Mouse (Mus musculus): ENCODE measurements around the gene Rora. TPM values are rescaled to one million over a fixed set of nuclear protein-coding genes. Genes with fewer than 3 reads are reported as not detected.

Gene Rora
- polyA plus RNA-seq, 1 experiment from 2014 or later: 6.4 TPM

GRCm38 (mm10) chr9:69125787-69126161, 472.2 kb downstream of the Rora start:
- Histone ChIP-seq H3K27me3 (ENCODE audit: control insufficient read depth, insufficient read depth, low read length) (no peaks in the 10 kb centered on the region; the same call in 1 of the 2 replicates), H3K4me3 (ENCODE audit: low read length) (peak overlapping the region; percentile 22), H3K4me2 (replicated peaks; ENCODE audit: low read depth, low read length) (peak overlapping the region; percentile 52), H3K4me1 (ENCODE audit: control insufficient read depth, insufficient read depth, low read length) (peaks cover 4% of the 10 kb centered on the region; the same call in 1 of the 2 replicates), H3K36me3 (ENCODE audit: control insufficient read depth, insufficient read depth, low read length) (no peaks in the 10 kb centered on the region), H3K9ac (ENCODE audit: low read depth, low read length) (no peak overlapping the region), H3K9me3 (ENCODE audit: control insufficient read depth, low read length) (no peaks in the 10 kb centered on the region), H3K27ac (ENCODE audit: low read depth, low read length) (no peak overlapping the region)
- 46% methylated on average over 7 of the region's 7 CpGs for WGBS
- no peak for ATAC-seq (ENCODE audit: low FRiP score, low TSS enrichment)

DNA sequence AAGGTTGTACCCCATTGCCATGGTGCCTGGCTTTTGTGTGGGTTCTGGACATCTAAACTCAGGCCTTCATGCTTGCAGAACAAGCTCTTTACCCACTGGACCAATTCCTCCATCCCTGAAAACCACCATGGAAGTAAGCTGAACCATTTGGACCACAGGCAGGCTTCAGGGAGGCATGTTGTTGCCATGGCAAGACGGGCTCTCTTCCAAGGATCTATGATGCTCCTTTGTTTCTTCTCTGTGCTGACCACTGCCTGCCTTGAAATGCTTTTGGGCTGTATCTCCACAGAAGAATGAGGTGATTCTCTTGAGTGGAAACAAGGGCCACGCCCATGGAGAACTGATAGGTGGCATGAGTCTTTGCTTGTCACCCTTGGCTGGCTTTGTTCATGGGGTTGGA, 473.0 kb downstream of the Rora start:
- Histone ChIP-seq H3K27ac (ENCODE audit: low read depth, low read length) (no peak overlapping the region), H3K9ac (ENCODE audit: low read depth, low read length) (no peak overlapping the region), H3K4me1 (ENCODE audit: control insufficient read depth, insufficient read depth, low read length) (peaks cover 4% of the 10 kb centered on the region; the same call in 1 of the 2 replicates), H3K4me2 (replicated peaks; ENCODE audit: low read depth, low read length) (no peak overlapping the region), H3K27me3 (ENCODE audit: control insufficient read depth, insufficient read depth, low read length) (no peaks in the 10 kb centered on the region; the same call in 1 of the 2 replicates), H3K4me3 (ENCODE audit: low read length) (no peak overlapping the region), H3K36me3 (ENCODE audit: control insufficient read depth, insufficient read depth, low read length) (no peaks in the 10 kb centered on the region), H3K9me3 (ENCODE audit: control insufficient read depth, low read length) (no peaks in the 10 kb centered on the region)
- ATAC-seq (ENCODE audit: low FRiP score, low TSS enrichment): no peak
- 90% methylated on average over 2 of the region's 2 CpGs for WGBS

DNA sequence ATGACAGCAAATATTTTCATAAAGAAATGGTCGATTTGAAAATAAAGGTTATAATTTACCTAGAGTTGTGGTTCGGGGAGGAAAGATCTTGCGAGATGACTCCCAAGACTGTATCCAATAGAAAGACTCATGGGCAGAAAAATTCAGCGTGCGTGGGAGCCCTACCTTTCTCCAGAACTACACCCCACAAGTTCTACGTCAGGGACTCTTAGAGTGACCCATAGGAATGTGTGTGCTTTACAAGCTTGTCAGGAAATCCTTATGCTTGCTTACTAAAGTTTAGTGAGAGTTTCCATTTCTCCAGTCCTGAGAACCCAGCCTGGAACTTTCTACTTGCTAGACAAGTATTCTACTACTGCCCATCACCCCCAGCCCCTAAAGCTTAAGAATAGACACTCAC, 474.7 kb downstream of the Rora start:
- Histone ChIP-seq H3K4me2 (replicated peaks; ENCODE audit: low read depth, low read length) (no peak overlapping the region), H3K36me3 (ENCODE audit: control insufficient read depth, insufficient read depth, low read length) (no peaks in the 10 kb centered on the region), H3K9me3 (ENCODE audit: control insufficient read depth, low read length) (no peaks in the 10 kb centered on the region), H3K27me3 (ENCODE audit: control insufficient read depth, insufficient read depth, low read length) (no peaks in the 10 kb centered on the region; the same call in 1 of the 2 replicates), H3K4me1 (ENCODE audit: control insufficient read depth, insufficient read depth, low read length) (peaks cover 4% of the 10 kb centered on the region; the same call in 1 of the 2 replicates), H3K9ac (ENCODE audit: low read depth, low read length) (no peak overlapping the region), H3K27ac (ENCODE audit: low read depth, low read length) (no peak overlapping the region), H3K4me3 (ENCODE audit: low read length) (no peak overlapping the region)
- no peak for ATAC-seq (ENCODE audit: low FRiP score, low TSS enrichment)
- 49% methylated on average over 6 of the region's 6 CpGs for WGBS

DNA sequence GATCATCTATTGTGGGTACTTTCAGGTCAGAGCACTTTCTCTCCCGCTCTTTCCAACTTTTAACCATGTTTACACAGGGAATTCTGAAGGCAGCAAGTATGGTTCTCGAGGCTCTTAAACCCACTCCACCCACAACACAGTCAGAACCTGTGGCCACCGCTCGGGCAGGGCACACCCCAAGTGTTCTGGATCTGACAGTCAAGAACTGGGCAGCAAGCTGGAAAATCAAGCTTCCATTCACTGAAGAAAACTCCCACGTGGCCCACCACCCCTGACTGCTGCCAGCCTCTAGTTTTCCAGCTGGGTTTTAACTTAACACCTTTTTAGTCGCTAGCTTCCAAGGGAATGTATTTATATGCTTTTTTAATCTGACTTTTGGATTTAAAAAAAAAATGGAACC, 479.4 kb downstream of the Rora start:
- Histone ChIP-seq H3K9ac (ENCODE audit: low read depth, low read length) (no peak overlapping the region), H3K27me3 (ENCODE audit: control insufficient read depth, insufficient read depth, low read length) (no peaks in the 10 kb centered on the region), H3K36me3 (ENCODE audit: control insufficient read depth, insufficient read depth, low read length) (no peaks in the 10 kb centered on the region), H3K4me1 (ENCODE audit: control insufficient read depth, insufficient read depth, low read length) (peaks cover 8% of the 10 kb centered on the region; the same call in 1 of the 2 replicates), H3K4me3 (ENCODE audit: low read length) (no peak overlapping the region), H3K4me2 (replicated peaks; ENCODE audit: low read depth, low read length) (no peak overlapping the region), H3K9me3 (ENCODE audit: control insufficient read depth, low read length) (no peaks in the 10 kb centered on the region), H3K27ac (ENCODE audit: low read depth, low read length) (no peak overlapping the region)
- 64% methylated on average over 6 of the region's 6 CpGs for WGBS
- ATAC-seq (ENCODE audit: low FRiP score, low TSS enrichment): no peak

GRCm38 (mm10) chr9:69133696-69134095, 480.1 kb downstream of the Rora start:
- WGBS: 15% methylated on average over 7 of the region's 7 CpGs

DNA sequence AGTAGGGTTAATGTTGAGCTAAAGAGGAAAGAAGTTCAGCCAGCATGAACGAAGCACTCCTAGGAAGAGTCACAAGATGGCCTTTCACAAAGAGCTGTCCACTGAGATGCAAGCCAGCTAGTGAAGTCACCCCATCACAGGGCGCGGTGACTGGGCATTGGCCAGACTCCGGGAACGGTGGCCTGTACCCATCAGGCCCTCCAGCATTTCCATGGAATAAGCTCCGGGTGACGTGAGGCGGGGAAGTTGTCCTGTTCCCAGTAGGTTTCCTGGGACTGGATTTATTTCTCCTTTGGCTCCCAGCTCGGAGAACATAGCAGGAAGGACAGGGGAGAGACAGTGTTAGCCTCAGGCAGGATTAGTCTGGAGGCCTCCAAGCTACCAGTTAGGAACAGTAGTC, 481.0 kb downstream of the Rora start:
- H3K27me3 ChIP-seq (ENCODE audit: control insufficient read depth, insufficient read depth, low read length): no peaks in the 10 kb centered on the region
- H3K4me1 ChIP-seq (ENCODE audit: control insufficient read depth, insufficient read depth, low read length): peaks cover 13% of the 10 kb centered on the region; the same call in 1 of the 2 replicates
- H3K4me2 ChIP-seq (replicated peaks; ENCODE audit: low read depth, low read length): no peak overlapping the region
- no peak for ATAC-seq (ENCODE audit: low FRiP score, low TSS enrichment)
- H3K27ac ChIP-seq (ENCODE audit: low read depth, low read length): no peak overlapping the region
- no peak overlapping the region for H3K4me3 ChIP-seq (ENCODE audit: low read length)
- no peaks in the 10 kb centered on the region for H3K9me3 ChIP-seq (ENCODE audit: control insufficient read depth, low read length)
- no peaks in the 10 kb centered on the region for H3K36me3 ChIP-seq (ENCODE audit: control insufficient read depth, insufficient read depth, low read length)
- H3K9ac ChIP-seq (ENCODE audit: low read depth, low read length): no peak overlapping the region
- 79% methylated on average over 9 of the region's 9 CpGs for WGBS

More at GRCm38 (mm10) chr9:69133696-69134095, 480.1 kb downstream of the Rora start:
- H3K4me3 ChIP-seq (ENCODE audit: low read length): no peak overlapping the region
- no peak for ATAC-seq (ENCODE audit: low FRiP score, low TSS enrichment)
- H3K27ac ChIP-seq (ENCODE audit: low read depth, low read length): no peak overlapping the region
- no peaks in the 10 kb centered on the region for H3K36me3 ChIP-seq (ENCODE audit: control insufficient read depth, insufficient read depth, low read length)
- no peaks in the 10 kb centered on the region for H3K9me3 ChIP-seq (ENCODE audit: control insufficient read depth, low read length)
- H3K4me1 ChIP-seq (ENCODE audit: control insufficient read depth, insufficient read depth, low read length): peaks cover 8% of the 10 kb centered on the region; the same call in 1 of the 2 replicates
- H3K27me3 ChIP-seq (ENCODE audit: control insufficient read depth, insufficient read depth, low read length): no peaks in the 10 kb centered on the region
- no peak overlapping the region for H3K9ac ChIP-seq (ENCODE audit: low read depth, low read length)
- peak overlapping the region; percentile 8; the same call in 1 of the 2 replicates for H3K4me2 ChIP-seq (replicated peaks; ENCODE audit: low read depth, low read length)

- 91% methylated on average over 5 of the region's 5 CpGs for WGBS
- no peak overlapping the region for H3K4me3 ChIP-seq (ENCODE audit: low read length)
- H3K27me3 ChIP-seq (ENCODE audit: control insufficient read depth, insufficient read depth, low read length): no peaks in the 10 kb centered on the region
- no peaks in the 10 kb centered on the region for H3K9me3 ChIP-seq (ENCODE audit: control insufficient read depth, low read length)
- no peak overlapping the region for H3K27ac ChIP-seq (ENCODE audit: low read depth, low read length)
- no peaks in the 10 kb centered on the region for H3K36me3 ChIP-seq (ENCODE audit: control insufficient read depth, insufficient read depth, low read length)
- ATAC-seq (ENCODE audit: low FRiP score, low TSS enrichment): no peak
- no peak overlapping the region for H3K9ac ChIP-seq (ENCODE audit: low read depth, low read length)
- H3K4me1 ChIP-seq (ENCODE audit: control insufficient read depth, insufficient read depth, low read length): peaks cover 17% of the 10 kb centered on the region; the same call in 1 of the 2 replicates
- no peak overlapping the region for H3K4me2 ChIP-seq (replicated peaks; ENCODE audit: low read depth, low read length)
Measured at GRCm38 (mm10) chr9:69136821-69137220, 483.2 kb downstream of the Rora start.

DNA sequence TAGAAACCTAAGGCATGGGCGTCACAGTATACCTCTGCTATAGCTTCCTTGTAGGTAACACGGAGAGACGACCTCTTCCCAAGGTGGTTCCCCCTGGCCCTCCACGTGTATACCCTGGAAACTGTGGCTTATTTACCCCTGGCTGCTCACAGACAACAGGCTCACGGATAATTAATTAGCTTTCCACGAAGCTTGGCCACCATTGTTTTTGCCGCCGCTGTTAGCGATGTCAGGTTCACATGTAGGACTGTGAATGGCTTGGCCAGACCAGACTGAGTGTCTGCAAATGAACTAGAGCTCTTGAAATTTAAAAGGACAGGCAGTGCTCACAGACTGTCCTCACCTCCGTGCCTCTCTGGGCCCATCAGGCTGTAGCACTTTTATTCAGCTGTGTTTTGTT, 483.8 kb downstream of the Rora start:
- peaks cover 17% of the 10 kb centered on the region; the same call in 1 of the 2 replicates for H3K4me1 ChIP-seq (ENCODE audit: control insufficient read depth, insufficient read depth, low read length)
- H3K4me2 ChIP-seq (replicated peaks; ENCODE audit: low read depth, low read length): no peak overlapping the region
- no peaks in the 10 kb centered on the region for H3K36me3 ChIP-seq (ENCODE audit: control insufficient read depth, insufficient read depth, low read length)
- H3K9ac ChIP-seq (ENCODE audit: low read depth, low read length): no peak overlapping the region
- H3K4me3 ChIP-seq (ENCODE audit: low read length): no peak overlapping the region
- H3K9me3 ChIP-seq (ENCODE audit: control insufficient read depth, low read length): no peaks in the 10 kb centered on the region
- no peaks in the 10 kb centered on the region for H3K27me3 ChIP-seq (ENCODE audit: control insufficient read depth, insufficient read depth, low read length)
- ATAC-seq (ENCODE audit: low FRiP score, low TSS enrichment): no peak
- 77% methylated on average over 10 of the region's 10 CpGs for WGBS
- no peak overlapping the region for H3K27ac ChIP-seq (ENCODE audit: low read depth, low read length)

DNA sequence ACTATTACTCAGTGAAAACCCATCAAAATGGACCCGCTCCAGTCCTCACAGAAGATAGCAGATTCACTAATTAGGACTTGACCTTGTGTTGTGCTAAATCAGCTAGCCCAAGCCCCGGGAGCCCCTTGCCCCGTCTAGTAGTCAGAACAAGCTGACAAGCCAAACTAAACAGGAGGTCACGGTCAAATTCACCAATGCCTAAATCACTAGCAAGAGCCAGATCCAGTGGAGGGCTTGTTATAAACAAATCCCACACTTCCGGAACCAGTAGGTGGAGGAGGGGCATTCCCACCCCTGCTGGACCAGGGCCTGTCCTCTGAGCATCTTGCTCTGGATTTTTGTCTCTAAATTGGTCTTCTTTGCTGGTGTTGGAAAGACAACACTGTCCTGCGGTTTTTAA, 486.6 kb downstream of the Rora start:
- H3K27me3 ChIP-seq (ENCODE audit: control insufficient read depth, insufficient read depth, low read length): no peaks in the 10 kb centered on the region
- no peak for ATAC-seq (ENCODE audit: low FRiP score, low TSS enrichment)
- no peak overlapping the region for H3K9ac ChIP-seq (ENCODE audit: low read depth, low read length)
- H3K27ac ChIP-seq (ENCODE audit: low read depth, low read length): no peak overlapping the region
- no peaks in the 10 kb centered on the region for H3K36me3 ChIP-seq (ENCODE audit: control insufficient read depth, insufficient read depth, low read length)
- 0 out of 2 replicates have a peak, but pooled peaks cover 8% of the 10 kb centered on the region for H3K4me1 ChIP-seq (ENCODE audit: control insufficient read depth, insufficient read depth, low read length)
- 28% methylated on average over 6 of the region's 6 CpGs for WGBS
- no peak overlapping the region for H3K4me3 ChIP-seq (ENCODE audit: low read length)
- no peak overlapping the region for H3K4me2 ChIP-seq (replicated peaks; ENCODE audit: low read depth, low read length)
- H3K9me3 ChIP-seq (ENCODE audit: control insufficient read depth, low read length): no peaks in the 10 kb centered on the region

Measured in kidney, embryonic 14.5 days (tissue).